Mouse (Mus musculus): ENCODE data around the gene Ren1.

DNA sequence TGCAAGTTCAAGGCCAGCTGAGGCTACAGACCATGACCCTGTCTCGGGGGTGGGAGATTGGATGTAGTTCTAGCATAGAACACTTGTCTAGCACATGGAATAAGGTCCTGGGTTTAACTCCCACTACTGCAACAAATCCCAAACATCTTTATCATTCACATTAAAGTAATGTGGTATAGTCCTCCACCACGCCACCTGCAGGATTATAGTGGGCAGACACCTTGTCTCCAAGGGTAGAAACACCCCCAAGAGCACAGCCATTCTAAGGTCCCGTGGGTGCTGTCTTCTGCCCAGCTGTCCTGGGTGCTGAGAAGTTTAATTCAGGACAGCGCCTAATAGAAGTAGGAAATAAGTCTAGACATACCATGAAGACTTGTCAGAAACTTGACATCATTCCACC lies 33.7 kb upstream of the Ren1 start:
- TF ChIP-seq CTCF (IDR thresholded peaks at IDR 0.05; ENCODE audit: control insufficient read depth, insufficient read depth, insufficient replicate concordance, low read depth, low read length) (no peak), POLR2A (IDR thresholded peaks at IDR 0.05; ENCODE audit: control insufficient read depth, low read depth, low read length) (no peak)
